Mouse (Mus musculus): ENCODE measurements around the gene Tmem247.

- no peak for TF ChIP-seq TBP (IDR thresholded peaks at IDR 0.05; ENCODE audit: low read depth, low read length)
- TF ChIP-seq CTCF (IDR thresholded peaks at IDR 0.05 in 2 of 3, conservative IDR thresholded peaks at IDR 0.05 in 1 of 3; ENCODE audit: control insufficient read depth in 1 of 3, insufficient read depth in 1 of 3, low read depth in 2 of 3, low read length in 3 of 3, poor library complexity in 1 of 3, severe bottlenecking in 1 of 3) = no peak
Measured at GRCm38 (mm10) chr17:86872643-86873042, 44.5 kb upstream of the Tmem247 start.

Data from MEL (cell line).